Mouse (Mus musculus) stomach, postnatal 0 days (tissue): ENCODE results near the gene Lrit3. TPM values are rescaled to one million over a fixed set of nuclear protein-coding genes. Genes with fewer than 3 reads are reported as not detected.
"Not testable (repeated sequence)": the region's sequence is repeated elsewhere in the genome, so short reads cannot be mapped to it uniquely, and the experiment has no call there.

Source experiments
- ATAC-seq: fragments of 200-750 bp; cut with Nextera tagmentation; 2 replicates; pipeline ENCODE4 v1.8.0; 2017; ENCODE audit not compliant: low FRiP score, low TSS enrichment
- DNase-seq: peaks from one replicate; pipeline ENCODE4 v3.0.0-alpha.2; 2016; ENCODE audit warnings: low spot score
- H3K27ac ChIP-seq: fragments of 300-500 bp; sonication (generic); replicated peaks from 2 replicates; pipeline ENCODE4 v1.5.1; 2014; ENCODE audit warnings: mild to moderate bottlenecking, control low read depth
- H3K27me3 ChIP-seq: fragments of 300-500 bp; sonication (generic); 2 replicates; pipeline ENCODE4 v1.6.1; 2014; ENCODE audit warnings: low read length; ENCODE audit not compliant: control insufficient read depth, insufficient read depth
- H3K36me3 ChIP-seq: fragments of 300-500 bp; sonication (generic); 2 replicates; pipeline ENCODE4 v1.6.1; 2014; ENCODE audit warnings: low read length, mixed read lengths; ENCODE audit not compliant: control insufficient read depth, insufficient read depth
- H3K4me1 ChIP-seq: fragments of 300-500 bp; sonication (generic); replicated peaks from 2 replicates; pipeline ENCODE4 v1.6.1; 2014; ENCODE audit warnings: antibody characterized with exemption; ENCODE audit not compliant: control insufficient read depth, insufficient read depth
- H3K4me2 ChIP-seq: fragments of 300-500 bp; sonication (generic); replicated peaks from 2 replicates; pipeline ENCODE4 v1.6.1; 2014; ENCODE audit warnings: low read depth, mild to moderate bottlenecking, control low read depth, moderate library complexity
- H3K4me3 ChIP-seq: fragments of 300-500 bp; sonication (generic); 2 replicates; pipeline ENCODE4 v1.5.1; 2014; ENCODE audit warnings: low read depth, low read length, control low read depth
- H3K9ac ChIP-seq: fragments of 300-500 bp; sonication (generic); 2 replicates; pipeline ENCODE4 v1.6.1; 2014; ENCODE audit warnings: mild to moderate bottlenecking, low read length, control low read depth, mixed read lengths
- H3K9me3 ChIP-seq: fragments of 300-500 bp; sonication (generic); 2 replicates; pipeline ENCODE4 v1.6.1; 2016; ENCODE audit warnings: low read length; ENCODE audit not compliant: control insufficient read depth
- CTCF ChIP-seq: IDR thresholded peaks from 2 replicates; pipeline ENCODE4 v1.5.1; 2016; ENCODE audit warnings: antibody characterized with exemption, low read depth, mild to moderate bottlenecking, moderate library complexity
- EP300 ChIP-seq: optimal IDR thresholded peaks from 2 replicates; pipeline ENCODE3; 2016; ENCODE audit warnings: antibody characterized with exemption
- WGBS: fragments of 180-500 bp; shearing (Covaris S2); extraction: QIAGEN DNeasy Blood & Tissue Kit; methylation state at CpG from one replicate; pipeline ENCODE4 v1.1.7; 2014; 5-methylcytosine and 5-hydroxymethylcytosine counted together
- polyA plus RNA-seq: library from polyadenylated mRNA; unstranded; fragments of >200 nt; fragmentation: Nextera tagmentation; extraction: Ambion mirVana; gene quantifications from 2 replicates; pipeline ENCODE4 v1.2.1, GENCODE M21; 2015

Lrit3 gene
- polyA plus RNA-seq, 1 experiment from 2014 or later: 0.32 TPM

DNA sequence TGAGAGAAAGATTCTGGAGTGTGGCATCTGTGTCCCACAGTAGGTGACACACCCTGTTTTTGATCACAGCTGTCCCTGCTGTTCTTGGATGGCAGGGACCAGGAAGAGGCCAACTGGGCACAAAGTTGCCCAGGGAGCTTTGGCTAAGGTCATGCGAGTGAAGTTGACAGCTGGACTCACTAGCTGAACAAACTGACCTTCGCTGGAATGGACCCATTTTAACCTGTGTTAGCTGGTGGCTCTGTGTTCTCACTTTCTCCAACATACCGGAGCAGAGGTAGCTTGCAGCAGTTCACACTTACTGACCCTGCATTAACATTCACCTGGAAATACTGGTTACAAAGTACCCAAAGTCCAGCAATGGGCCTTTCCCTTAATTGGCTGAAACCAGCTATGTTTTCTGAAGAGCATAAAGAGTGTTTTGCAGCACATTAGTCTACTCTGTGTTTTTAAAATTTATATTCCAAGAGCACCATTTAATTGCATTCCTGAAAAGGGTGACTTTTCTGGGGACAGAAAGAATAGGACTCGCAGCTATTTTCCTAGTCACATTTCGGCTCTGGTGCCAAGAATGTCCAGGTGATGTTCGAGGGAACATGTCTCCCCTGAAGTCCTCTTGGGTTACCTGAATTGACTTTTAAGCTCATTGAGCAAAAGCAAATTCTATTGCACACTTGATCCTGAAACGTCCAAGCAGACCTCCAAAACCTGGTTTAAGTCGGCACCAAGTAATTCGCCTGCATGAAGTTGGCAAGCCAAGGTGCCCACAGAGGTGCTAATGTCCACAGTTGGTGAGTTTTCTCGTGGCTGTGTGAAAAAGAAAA lies 36.6 kb downstream of the Lrit3 start:
- Histone ChIP-seq H3K4me1 (no peaks in the 10 kb centered on the region), H3K27me3 (no peaks in the 10 kb centered on the region), H3K4me3 (no peak overlapping the region), H3K9ac (no peak overlapping the region), H3K4me2 (no peak overlapping the region), H3K27ac (no peak overlapping the region), H3K9me3 (no peaks in the 10 kb centered on the region), H3K36me3 (no peaks in the 10 kb centered on the region)
- DNase-seq: no peak
- 87% methylated on average over 10 of the region's 10 CpGs for WGBS
- no peak for ATAC-seq
- no peak for TF ChIP-seq CTCF

DNA sequence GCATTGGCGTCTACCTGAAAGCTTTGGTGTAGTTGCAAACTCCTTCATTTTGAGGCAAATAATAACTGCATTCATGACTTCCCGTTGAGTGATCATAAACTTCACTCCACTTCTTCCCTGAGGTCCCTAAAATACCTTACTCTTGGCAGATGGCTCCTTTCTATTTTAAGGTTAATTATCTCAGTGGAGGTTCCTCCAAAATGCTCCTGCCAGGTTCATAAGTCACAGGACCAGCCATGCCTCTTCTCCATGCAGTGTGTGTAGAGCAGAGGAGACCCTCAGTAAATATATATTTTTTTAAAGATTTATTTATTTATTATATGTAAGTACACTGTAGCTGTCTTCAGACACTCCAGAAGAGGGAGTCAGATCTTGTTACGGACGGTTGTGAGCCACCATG lies 37.7 kb downstream of the Lrit3 start:
- H3K36me3 ChIP-seq: no peaks in the 10 kb centered on the region
- no peak overlapping the region for H3K9ac ChIP-seq
- 74% methylated on average over 4 of the region's 4 CpGs for WGBS
- no peaks in the 10 kb centered on the region for H3K9me3 ChIP-seq
- H3K4me1 ChIP-seq: no peaks in the 10 kb centered on the region
- H3K4me2 ChIP-seq: no peak overlapping the region
- no peaks in the 10 kb centered on the region for H3K27me3 ChIP-seq
- ATAC-seq (no peak), DNase-seq (no peak)
- TF ChIP-seq CTCF: no peak
- TF ChIP-seq EP300: no peak
- H3K4me3 ChIP-seq: no peak overlapping the region
- no peak overlapping the region for H3K27ac ChIP-seq

GRCm38 (mm10) chr3:129757599-129757998 lies 46.2 kb downstream of the Lrit3 start:
- H3K36me3 ChIP-seq, H3K4me1 ChIP-seq, H3K9me3 ChIP-seq, H3K27me3 ChIP-seq, H3K9ac ChIP-seq, DNase-seq, H3K27ac ChIP-seq, H3K4me3 ChIP-seq, H3K4me2 ChIP-seq, ATAC-seq: not testable (repeated sequence)
- 97% methylated on average over 1 of the region's 1 CpGs for WGBS

DNA sequence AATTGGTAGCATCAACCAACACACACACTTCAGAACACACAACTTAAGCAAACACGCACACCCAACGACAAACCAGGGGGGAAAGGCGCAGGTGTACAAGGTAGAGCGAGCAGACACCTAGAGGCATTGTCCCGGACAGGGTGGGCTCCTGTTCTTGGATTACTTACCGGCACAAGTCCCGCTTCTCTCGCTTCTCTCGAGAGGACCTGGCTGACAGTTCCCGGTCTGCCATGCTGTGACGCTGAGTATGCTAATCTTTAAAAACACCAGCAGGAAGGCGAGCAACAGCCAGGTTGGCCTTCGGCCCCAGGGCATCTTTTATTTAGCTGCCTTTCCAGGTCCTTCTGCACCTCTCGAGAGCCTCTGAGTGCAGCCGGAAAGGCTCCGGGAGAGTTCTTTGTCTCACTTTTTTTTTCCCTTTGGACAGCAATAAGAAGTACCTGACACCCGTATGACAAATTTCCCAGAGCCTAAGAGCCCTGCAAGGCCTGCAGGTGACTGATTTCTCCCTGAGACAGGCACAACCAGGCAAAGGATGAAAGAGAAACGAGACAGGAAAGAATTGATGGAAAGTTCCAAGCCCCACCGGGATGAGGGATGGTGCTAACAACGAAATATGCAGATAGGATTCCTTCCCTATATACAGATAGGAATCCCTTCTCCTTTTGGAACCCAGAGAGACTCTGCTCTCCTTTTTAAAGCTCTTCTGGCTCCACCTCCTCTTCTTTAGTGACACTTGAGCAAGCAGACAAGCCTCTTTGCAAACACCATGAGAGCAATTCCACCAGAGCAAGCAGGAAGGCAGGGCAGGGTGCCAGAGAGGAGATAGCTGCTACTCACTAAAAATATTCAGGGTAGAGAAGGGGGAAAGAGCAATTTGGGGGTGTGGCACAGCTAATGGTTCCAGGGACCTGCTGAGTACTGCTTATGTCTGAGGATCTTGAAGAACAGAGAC lies 48.9 kb downstream of the Lrit3 start, which contains the start of gene Egf:
TSS of gene Egf (minus strand) at position 667 of the 955 bp plus-strand sequence.
- WGBS: 7% methylated on average over 20 of the region's 20 CpGs
- no peaks in the 10 kb centered on the region for H3K27me3 ChIP-seq
- H3K27ac ChIP-seq: no peak within 1 kb of the TSS
- H3K9me3 ChIP-seq: no peaks in the 10 kb centered on the region
- H3K4me2 ChIP-seq: peak within 1 kb of the TSS; percentile 47
- ATAC-seq (0 out of 2 replicates have a peak, but pooled peaks have one; percentile 18), DNase-seq (peak; percentile 29)
- H3K4me1 ChIP-seq: no peaks in the 10 kb centered on the region
- TF ChIP-seq CTCF (no peak), EP300 (no peak)
- no peak within 1 kb of the TSS for H3K9ac ChIP-seq
- peak within 1 kb of the TSS; percentile 19 for H3K4me3 ChIP-seq
- H3K36me3 ChIP-seq: no peaks in the 10 kb centered on the region

DNA sequence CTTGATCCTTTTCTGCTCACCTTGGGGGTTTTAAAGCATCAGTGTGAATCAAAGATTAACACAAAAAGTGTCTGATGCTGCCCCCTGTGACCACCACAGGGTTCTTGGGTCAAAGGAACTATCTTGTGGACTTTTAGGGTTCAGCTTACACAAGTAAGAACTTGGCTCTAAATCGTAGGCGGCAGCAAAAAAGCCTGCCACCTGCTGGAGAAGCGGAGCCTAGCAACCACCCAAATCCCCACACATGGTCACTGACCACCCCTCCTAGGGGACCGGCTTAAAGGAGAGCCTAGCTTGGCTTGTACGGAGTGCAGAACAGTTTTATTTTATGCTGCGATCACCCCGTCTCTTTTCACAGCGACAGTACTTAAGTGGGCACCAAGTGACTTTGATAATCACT lies 59.0 kb downstream of the Lrit3 start:
- DNase-seq: peak; percentile 30
- no peak overlapping the region for H3K4me3 ChIP-seq
- H3K4me2 ChIP-seq: no peak overlapping the region
- no peaks in the 10 kb centered on the region for H3K4me1 ChIP-seq
- WGBS: 48% methylated on average over 8 of the region's 8 CpGs
- peak; percentile 73 for TF ChIP-seq CTCF
- no peak for TF ChIP-seq EP300
- no peaks in the 10 kb centered on the region for H3K36me3 ChIP-seq
- no peak overlapping the region for H3K27ac ChIP-seq
- H3K9ac ChIP-seq: no peak overlapping the region
- H3K9me3 ChIP-seq: no peaks in the 10 kb centered on the region
- no peak for ATAC-seq
- no peaks in the 10 kb centered on the region for H3K27me3 ChIP-seq
